ENCODE assay signal across 14 mouse cellular contexts in genomic region chr1:185236530-185236929, GRCm38 (mm10). TPM values are rescaled to one million over a fixed set of nuclear protein-coding genes. Genes with fewer than 3 reads are reported as not detected.
DNase-seq lines count a peak whose midpoint lies in the region; ATAC-seq and TF ChIP-seq lines count a peak whose summit lies in the region.
"Had no signal": no experiment of that assay in that cellular context is flagged by ENCODE, and none has a peak within 500 bp of the region (broad histone marks: within the 10 kb centered on the region; RNA-seq: fewer than 3 reads in every experiment).

No protein-coding gene starts in this region.

- peak; percentile 31; the same call in 1 of the 2 replicates for TF ChIP-seq CTCF in heart, adult 2 months (IDR thresholded peaks at IDR 0.05)

- H3K9me3 ChIP-seq in forebrain, embryonic 12.5 days, result no peaks in the 10 kb centered on the region
- H3K9me3 ChIP-seq: G1E; heart, embryonic 10.5 days; intestine, embryonic 15.5 days; midbrain, embryonic 15.5 days; stomach, embryonic 15.5 days had no signal

- H3K4me1 ChIP-seq in heart, adult 2 months (ENCODE audit: control insufficient read depth, insufficient read depth, low read length), result no peaks in the 10 kb centered on the region
- H3K4me1 ChIP-seq in forebrain, embryonic 12.5 days, result no peaks in the 10 kb centered on the region
- H3K4me1 ChIP-seq: intestine, embryonic 15.5 days; midbrain, embryonic 15.5 days; stomach, embryonic 15.5 days had no signal

- no peak for TF ChIP-seq EP300 in heart, adult 2 months (IDR thresholded peaks at IDR 0.05; ENCODE audit: insufficient read depth, low read depth, low read length)

- H3K4me3 ChIP-seq in heart, adult 2 months, result no peak overlapping the region
- no peak overlapping the region for H3K4me3 ChIP-seq in forebrain, embryonic 12.5 days (replicated peaks)
- H3K4me3 ChIP-seq: heart, embryonic 10.5 days; intestine, embryonic 15.5 days; midbrain, embryonic 15.5 days; stomach, embryonic 15.5 days had no signal

- H3K4me2 ChIP-seq in forebrain, embryonic 12.5 days, result no peak overlapping the region
- H3K4me2 ChIP-seq: intestine, embryonic 15.5 days; midbrain, embryonic 15.5 days; stomach, embryonic 15.5 days had no signal

- DNase-seq in heart, adult 2 months, result no peak
- no peak for DNase-seq in heart, postnatal 25 days (ENCODE audit: low spot score)
- peak; percentile 22 for DNase-seq in CD4-positive helper T cell, adult 2 months (ENCODE audit: low read depth, low spot score)
- DNase-seq in fat pad, adult 2 months (ENCODE audit: extremely low read depth, low read depth, low spot score), result peak; percentile 45
- DNase-seq in lung, postnatal 36 days, result peak; percentile 43
- DNase-seq in right cerebral cortex, adult 2 months (ENCODE audit: low spot score in 2 of 2), result no peak
- DNase-seq: adrenal gland, postnatal 14 days had no signal

- H3K79me2 ChIP-seq in heart, adult 2 months (replicated peaks; ENCODE audit: control insufficient read depth, insufficient read depth, low read length), result no peaks in the 10 kb centered on the region

- 80% methylated on average over 4 of the region's 4 CpGs for WGBS in heart, adult 2 months
- WGBS in forebrain, embryonic 12.5 days, result 92% methylated on average over 4 of the region's 4 CpGs

- no peak overlapping the region for H3K9ac ChIP-seq in heart, adult 2 months (ENCODE audit: low read depth, low read length)
- no peak overlapping the region for H3K9ac ChIP-seq in forebrain, embryonic 12.5 days
- H3K9ac ChIP-seq: intestine, embryonic 15.5 days; midbrain, embryonic 15.5 days; stomach, embryonic 15.5 days had no signal

- H3K27ac ChIP-seq in heart, adult 2 months, result no peak overlapping the region
- H3K27ac ChIP-seq in forebrain, embryonic 12.5 days, result no peak overlapping the region
- H3K27ac ChIP-seq: heart, embryonic 10.5 days; intestine, embryonic 15.5 days; midbrain, embryonic 15.5 days; stomach, embryonic 15.5 days had no signal

- intact Hi-C loops in heart, adult 2 months (cut with DNase I), result no loop called here
- intact Hi-C loops in heart, postnatal 25 days (cut with DNase I), result no loop called here

- no peaks in the 10 kb centered on the region for H3K27me3 ChIP-seq in heart, adult 2 months (ENCODE audit: control insufficient read depth, insufficient read depth, low read length)
- H3K27me3 ChIP-seq in forebrain, embryonic 12.5 days, result no peaks in the 10 kb centered on the region
- H3K27me3 ChIP-seq: intestine, embryonic 15.5 days; midbrain, embryonic 15.5 days; stomach, embryonic 15.5 days had no signal

- TF ChIP-seq POLR2A in heart, adult 2 months (IDR thresholded peaks at IDR 0.05; ENCODE audit: insufficient read depth, low read depth, low read length), result no peak

- ATAC-seq in frontal cortex, adult (ENCODE audit: low TSS enrichment), result no peak
- ATAC-seq in forebrain, embryonic 12.5 days (ENCODE audit: low FRiP score), result no peak
- ATAC-seq: intestine, embryonic 15.5 days; midbrain, embryonic 15.5 days had no signal

- no peaks in the 10 kb centered on the region for H3K36me3 ChIP-seq in heart, adult 2 months (ENCODE audit: control insufficient read depth, insufficient read depth, low read length)
- H3K36me3 ChIP-seq in forebrain, embryonic 12.5 days (replicated peaks), result peaks cover 40% of the 10 kb centered on the region

RNA-seq across cellular contexts. Expression of gene Rab3gap2, which starts 32.6 kb away (rescaled TPM):
- 10 to 100 TPM; 19.9 to 20.2 TPM for total RNA-seq in heart, adult 2 months (2021)
- polyA plus RNA-seq in heart, adult 2 months (2012; rRNA removed), result 10.3 and 12.0 TPM in 2 replicates
- total RNA-seq in heart, postnatal 25 days (2021), result 10 to 100 TPM; 20.6 to 20.7 TPM
- polyA plus RNA-seq in forebrain, embryonic 12.5 days (2016; fragmentation: Nextera tagmentation; extraction: Ambion mirVana), result 24.0 and 24.5 TPM in 2 replicates

Comparison
In these comparisons a context has a peak if more than half of its experiments do, and no peak if none do; other contexts are left out.
1. DNase-seq: peak in CD4-positive helper T cell, adult 2 months (single experiment), fat pad, adult 2 months (single experiment) and lung, postnatal 36 days (single experiment); none in heart, adult 2 months (0 of 2), heart, postnatal 25 days (single experiment) and right cerebral cortex, adult 2 months (0 of 2).